Mouse (Mus musculus) heart, adult 11 months (tissue): ENCODE results near the gene BC005624.
"Not testable (repeated sequence)": the region's sequence is repeated elsewhere in the genome, so short reads cannot be mapped to it uniquely, and the experiment has no call there.

ENCODE experiments used
- DNase-seq: peaks from one replicate; pipeline ENCODE4 v3.0.0; 2022

Gene BC005624

GRCm38 (mm10) chr2:30967352-30968327 lies 14.4 kb downstream of the BC005624 start, which contains the start of gene Tor1a:
Tor1a (minus strand) TSS chr2:30967933.
- DNase-seq = peak; percentile 99

- peak; percentile 85 for DNase-seq
These were observed 15.2 kb downstream of the BC005624 start for GRCm38 (mm10) chr2:30966826-30967225.

- DNase-seq = no peak
These were observed 16.4 kb downstream of the BC005624 start for GRCm38 (mm10) chr2:30965627-30966026.

GRCm38 (mm10) chr2:30962570-30963254 lies 19.3 kb downstream of the BC005624 start:
- no peak for DNase-seq

GRCm38 (mm10) chr2:30959856-30960255 lies 22.1 kb downstream of the BC005624 start:
- no peak for DNase-seq

GRCm38 (mm10) chr2:30958726-30959125 lies 23.3 kb downstream of the BC005624 start:
- no peak for DNase-seq

- DNase-seq = no peak
These were observed 24.5 kb downstream of the BC005624 start for GRCm38 (mm10) chr2:30957511-30957910.

- DNase-seq = peak; percentile 94
These were observed 27.2 kb downstream of the BC005624 start for GRCm38 (mm10) chr2:30954797-30955196.

- peak; percentile 99 for DNase-seq
These were observed 29.0 kb downstream of the BC005624 start, which contains the start of gene Tor1b for GRCm38 (mm10) chr2:30952824-30953490. Tor1b (plus strand) TSS chr2:30952959.

- DNase-seq = no peak
These were observed 29.6 kb downstream of the BC005624 start for GRCm38 (mm10) chr2:30952457-30952823.

GRCm38 (mm10) chr2:30942603-30943011 lies 39.4 kb downstream of the BC005624 start:
- DNase-seq = peak; percentile 96

- not testable (repeated sequence) for DNase-seq
These were observed 39.9 kb downstream of the BC005624 start for GRCm38 (mm10) chr2:30942116-30942515.

- no peak for DNase-seq
These were observed 40.4 kb downstream of the BC005624 start for GRCm38 (mm10) chr2:30941586-30941985.

GRCm38 (mm10) chr2:30938574-30938991 lies 43.4 kb downstream of the BC005624 start:
- no peak for DNase-seq

- no peak for DNase-seq
These were observed 44.3 kb downstream of the BC005624 start for GRCm38 (mm10) chr2:30937731-30938130.

GRCm38 (mm10) chr2:30936808-30937207 lies 45.2 kb downstream of the BC005624 start:
- DNase-seq = no peak

GRCm38 (mm10) chr2:30933917-30934450 lies 48.0 kb downstream of the BC005624 start:
- DNase-seq = peak; percentile 95

- DNase-seq = no peak
These were observed 49.0 kb downstream of the BC005624 start for GRCm38 (mm10) chr2:30933032-30933431.

GRCm38 (mm10) chr2:30931922-30932321 lies 50.1 kb downstream of the BC005624 start:
- DNase-seq = no peak

- not testable (repeated sequence) for DNase-seq
These were observed 51.2 kb downstream of the BC005624 start for GRCm38 (mm10) chr2:30930846-30931245.

- DNase-seq = peak; percentile 97
These were observed 52.4 kb downstream of the BC005624 start, which contains the start of gene Ptges for GRCm38 (mm10) chr2:30929483-30930045. Ptges (minus strand) TSS chr2:30929863.

- DNase-seq = peak; percentile 98
These were observed 53.0 kb downstream of the BC005624 start for GRCm38 (mm10) chr2:30928893-30929482.
